Mouse (Mus musculus) right cerebral cortex, adult 18-20 months (tissue): ENCODE data around the gene Rab8a.
"Not testable (repeated sequence)": the region's sequence is repeated elsewhere in the genome, so short reads cannot be mapped to it uniquely, and the experiment has no call there.

Experiments used
- DNase-seq: peaks from one replicate; pipeline ENCODE4 v3.0.0; 2022; ENCODE audit warnings: mixed read lengths

Rab8a gene

GRCm38 (mm10) chr8:72160707-72161697, at the start of gene Rab8a:
Gene Rab8a (plus strand): TSS chr8:72161200.
- peak; percentile 100 for DNase-seq

- DNase-seq = no peak
Measured at GRCm38 (mm10) chr8:72112486-72112885, 48.5 kb upstream of the Rab8a start.

GRCm38 (mm10) chr8:72115202-72115601, 45.8 kb upstream of the Rab8a start:
- no peak for DNase-seq

DNA sequence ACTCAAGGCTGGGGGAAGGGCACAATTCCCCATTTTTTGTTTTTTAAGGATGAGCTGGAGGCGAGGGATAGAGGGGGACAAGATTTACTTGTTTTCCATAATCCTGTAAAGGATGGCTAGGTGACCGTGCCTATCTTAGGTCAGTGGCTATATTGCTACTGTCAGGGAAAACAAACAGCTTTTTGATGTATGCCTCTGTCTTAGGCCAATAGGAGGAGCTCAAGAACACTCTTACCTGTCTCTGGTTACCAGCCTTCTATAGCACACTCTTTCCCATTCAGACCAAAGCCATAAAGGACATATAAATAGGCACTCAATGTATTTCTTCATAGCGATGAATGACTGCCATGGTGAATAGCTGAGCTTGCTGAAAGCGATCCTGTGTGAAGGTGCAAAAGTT, 42.4 kb upstream of the Rab8a start:
- no peak for DNase-seq

- DNase-seq = not testable (repeated sequence)
Measured at GRCm38 (mm10) chr8:72121486-72121885, 39.5 kb upstream of the Rab8a start.

- no peak for DNase-seq
Measured at GRCm38 (mm10) chr8:72121997-72122396, 39.0 kb upstream of the Rab8a start.

- DNase-seq = no peak
Measured at GRCm38 (mm10) chr8:72127834-72128233, 33.2 kb upstream of the Rab8a start.

DNA sequence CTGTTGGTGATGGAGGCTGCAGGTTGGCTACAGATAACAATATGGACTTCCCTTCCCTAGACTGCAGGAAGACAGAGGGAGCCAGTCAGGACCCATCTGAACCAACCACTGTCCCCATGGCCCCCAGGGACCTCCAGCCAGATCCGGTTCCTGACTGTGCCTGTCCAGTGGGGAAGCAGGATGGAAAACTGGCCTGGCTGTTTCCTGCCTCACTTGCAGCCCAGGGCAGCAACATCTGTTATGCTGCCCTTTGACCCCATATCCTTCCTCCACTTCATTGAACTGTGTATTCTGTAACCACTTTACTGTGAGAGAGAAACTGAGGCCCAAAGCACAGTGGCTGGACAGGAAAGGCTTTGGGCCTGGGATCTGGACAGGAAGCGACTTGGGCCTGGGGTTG, 29.7 kb upstream of the Rab8a start:
- no peak for DNase-seq

GRCm38 (mm10) chr8:72131901-72132300, 29.1 kb upstream of the Rab8a start:
- DNase-seq = no peak

DNA sequence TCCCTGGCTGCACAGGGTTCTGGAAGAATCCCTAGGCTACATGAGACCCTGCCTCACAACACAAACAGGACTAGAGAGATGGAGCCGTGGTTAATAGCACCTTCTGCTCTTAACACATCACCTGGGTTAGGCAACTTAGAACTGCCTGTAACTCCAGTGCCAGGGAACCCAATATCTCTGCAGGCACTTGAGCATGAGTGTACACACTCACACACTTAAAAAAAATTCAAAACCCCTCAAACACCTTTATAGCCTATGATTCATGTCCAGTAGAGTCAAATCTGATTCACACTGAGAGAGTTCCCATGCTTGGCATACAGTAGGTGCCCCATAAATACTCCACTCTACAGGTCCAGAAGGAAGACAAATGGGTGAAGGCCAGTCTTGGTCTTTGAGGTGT, 28.6 kb upstream of the Rab8a start:
- no peak for DNase-seq

DNA sequence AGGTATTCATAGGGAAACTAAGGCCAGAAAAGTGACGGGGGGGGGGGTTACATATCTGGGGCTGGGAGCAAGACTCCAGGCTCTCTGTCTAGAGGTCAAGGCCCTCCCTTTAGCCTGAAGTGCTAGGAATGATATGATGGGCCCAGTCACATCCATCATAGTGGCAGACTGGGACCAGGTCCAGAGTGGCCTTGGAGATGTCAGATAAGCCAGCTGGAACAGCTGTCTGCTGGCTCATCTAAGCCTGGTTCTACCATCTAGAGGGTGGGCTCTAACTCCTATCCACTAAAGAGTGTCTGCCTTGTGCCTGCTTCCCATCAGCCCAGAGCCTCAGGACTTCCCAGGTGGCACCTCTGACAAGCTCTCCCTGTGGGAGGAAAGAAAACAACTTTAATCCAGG, 28.1 kb upstream of the Rab8a start:
- DNase-seq = no peak

DNA sequence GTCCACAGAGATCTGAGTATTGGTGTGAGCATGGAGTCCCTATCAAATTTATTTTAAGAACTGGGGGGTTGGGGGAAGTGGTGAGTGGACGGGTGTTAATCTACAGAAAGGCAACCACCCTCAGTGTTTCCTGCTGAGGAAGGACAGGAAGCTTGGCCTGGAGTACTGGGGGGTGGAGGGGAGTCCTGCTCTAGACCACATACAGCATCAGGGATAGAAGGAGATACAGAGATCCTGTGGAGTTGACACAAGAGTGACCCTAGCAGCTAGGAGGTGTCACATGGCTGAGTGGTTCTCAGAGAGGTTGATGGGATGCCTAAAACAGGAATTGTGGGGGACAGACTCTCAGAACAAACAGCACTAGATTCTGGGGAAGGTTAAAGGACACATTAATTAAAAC, 27.5 kb upstream of the Rab8a start:
- DNase-seq = no peak

DNA sequence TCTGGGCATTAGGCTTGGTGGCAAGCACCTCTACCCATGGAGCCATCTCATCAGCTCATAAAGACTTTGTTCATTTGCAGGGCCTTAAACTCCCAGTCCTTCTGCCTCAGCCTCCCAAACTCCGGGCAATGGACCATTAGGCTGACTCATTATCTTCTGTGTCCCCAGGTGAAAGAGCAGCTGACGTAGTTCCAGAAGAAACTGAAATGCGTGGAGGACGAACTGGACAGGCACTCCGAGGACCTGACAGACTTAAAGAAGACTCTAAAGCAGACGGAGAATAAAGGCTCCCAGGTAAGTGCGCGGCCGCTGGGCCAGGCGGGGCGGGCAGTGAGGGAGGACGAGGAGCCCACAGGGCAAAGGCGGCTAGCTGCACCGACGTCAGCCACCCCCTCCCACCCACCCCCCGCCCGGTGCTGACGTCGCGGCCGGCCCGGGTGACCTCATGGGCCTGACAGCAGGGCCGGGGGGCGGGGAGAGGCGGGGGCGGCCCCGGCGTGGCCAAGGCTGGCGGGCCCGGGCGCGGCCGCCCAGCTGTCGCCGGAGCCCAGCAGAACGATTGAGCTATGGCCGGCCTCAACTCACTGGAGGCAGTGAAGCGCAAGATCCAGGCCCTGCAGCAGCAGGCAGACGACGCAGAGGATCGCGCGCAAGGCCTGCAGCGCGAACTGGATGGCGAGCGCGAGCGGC, 26.1 kb upstream of the Rab8a start, which contains the start of gene Tpm4:
Tpm4 (plus strand) TSS at position 220 of the 690 bp plus-strand sequence.
- peak; percentile 28 for DNase-seq

GRCm38 (mm10) chr8:72135446-72136301, 25.3 kb upstream of the Rab8a start:
- no peak for DNase-seq

DNA sequence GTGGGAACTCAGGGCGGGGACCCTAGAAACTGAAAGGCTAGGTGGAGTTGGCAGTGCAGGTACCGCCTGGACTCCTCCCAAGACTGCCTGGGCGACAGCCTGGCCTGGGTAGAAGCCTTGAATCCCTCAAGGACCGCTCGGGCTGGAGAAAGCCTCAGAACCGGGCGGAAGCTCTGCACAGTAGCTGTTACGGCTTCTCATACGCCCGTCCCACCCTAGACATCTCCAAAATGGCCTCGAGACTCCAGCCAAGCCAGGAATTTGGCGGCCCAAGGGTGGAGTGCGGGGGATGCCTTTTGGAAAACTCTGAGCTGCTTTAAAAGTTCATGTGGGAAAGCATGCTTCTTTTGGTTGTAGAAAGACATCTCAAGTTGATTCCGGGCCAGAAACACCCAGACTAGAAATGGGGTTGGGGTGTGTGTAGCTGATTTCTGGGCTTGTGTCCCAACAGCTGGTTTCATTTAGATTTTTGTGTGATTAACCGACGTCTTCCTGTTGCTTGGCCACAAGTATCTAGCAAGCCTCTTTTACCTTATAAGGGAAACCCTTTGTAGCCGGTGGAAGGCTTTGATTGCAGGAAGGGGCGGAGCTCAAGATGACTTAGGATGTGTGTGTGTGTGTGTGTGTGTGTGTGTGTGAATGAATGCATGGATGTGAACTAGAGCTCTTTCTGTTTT, 24.6 kb upstream of the Rab8a start:
- DNase-seq = peak; percentile 11

- DNase-seq = no peak
Measured at GRCm38 (mm10) chr8:72137431-72137830, 23.6 kb upstream of the Rab8a start.

DNA sequence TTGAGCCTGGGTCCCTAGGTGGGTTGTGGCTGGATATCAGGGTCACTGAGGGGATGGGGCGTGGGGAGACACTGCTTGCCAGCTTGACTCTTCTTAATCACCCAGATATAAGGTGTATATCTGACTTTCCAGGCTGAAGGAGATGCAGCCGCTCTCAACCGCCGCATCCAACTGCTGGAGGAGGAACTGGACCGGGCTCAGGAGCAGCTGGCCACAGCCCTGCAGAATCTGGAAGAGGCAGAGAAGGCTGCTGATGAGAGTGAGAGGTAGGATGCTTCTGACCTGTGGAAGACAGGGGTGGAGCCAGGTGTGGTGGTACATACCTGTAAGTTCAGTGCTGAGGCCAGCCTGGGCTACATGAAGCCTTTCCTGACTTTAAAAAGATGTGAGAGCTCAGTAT, 22.5 kb upstream of the Rab8a start:
- DNase-seq = no peak

DNA sequence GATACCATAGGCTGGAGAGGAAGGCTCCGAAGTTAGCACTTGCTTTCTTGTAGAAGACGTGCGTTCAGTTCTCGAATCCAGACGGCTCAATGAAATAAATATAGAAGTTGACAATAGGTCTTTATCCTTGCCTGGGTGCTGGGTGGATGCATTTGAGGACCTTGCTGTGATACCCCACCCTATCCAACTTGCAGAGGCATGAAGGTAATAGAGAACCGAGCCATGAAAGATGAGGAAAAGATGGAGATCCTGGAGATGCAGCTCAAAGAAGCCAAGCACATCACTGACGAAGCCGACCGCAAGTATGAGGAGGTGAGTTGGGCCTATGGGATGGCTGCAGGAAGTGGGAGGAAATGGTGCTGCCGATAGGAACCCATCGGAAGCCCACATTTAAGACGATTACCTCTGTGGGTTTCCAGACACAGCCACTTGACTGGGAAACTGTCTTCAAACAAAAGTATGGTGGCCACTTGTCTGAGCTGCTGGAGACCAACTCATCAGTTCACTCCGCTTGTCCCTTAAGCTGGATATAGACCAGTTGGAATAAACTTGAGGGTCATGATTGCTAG, 17.7 kb upstream of the Rab8a start:
- DNase-seq = no peak

GRCm38 (mm10) chr8:72144345-72144975, 16.5 kb upstream of the Rab8a start:
- DNase-seq = no peak

- DNase-seq = no peak
Measured at GRCm38 (mm10) chr8:72145511-72145910, 15.5 kb upstream of the Rab8a start.

- no peak for DNase-seq
Measured at GRCm38 (mm10) chr8:72146056-72146455, 14.9 kb upstream of the Rab8a start.
